Mouse (Mus musculus): Measurements from ENCODE around the gene Clybl.

Clybl gene

GRCm38 (mm10) chr14:122389684-122390370 lies 208.3 kb downstream of the Clybl start:
- DNase-seq = no peak

- DNase-seq = no peak
Measured at GRCm38 (mm10) chr14:122390935-122391334, 209.4 kb downstream of the Clybl start.

GRCm38 (mm10) chr14:122393119-122393518 lies 211.6 kb downstream of the Clybl start:
- no peak for DNase-seq

GRCm38 (mm10) chr14:122398676-122399075 lies 217.2 kb downstream of the Clybl start:
- no peak for DNase-seq

GRCm38 (mm10) chr14:122399906-122400305 lies 218.4 kb downstream of the Clybl start:
- DNase-seq = no peak

GRCm38 (mm10) chr14:122401886-122402285 lies 220.4 kb downstream of the Clybl start:
- DNase-seq = no peak

- DNase-seq = no peak
Measured at GRCm38 (mm10) chr14:122402716-122403258, 221.3 kb downstream of the Clybl start.

GRCm38 (mm10) chr14:122403422-122403940 lies 222.0 kb downstream of the Clybl start:
- no peak for DNase-seq

GRCm38 (mm10) chr14:122404596-122405154 lies 223.2 kb downstream of the Clybl start:
- no peak for DNase-seq

- DNase-seq = no peak
Measured at GRCm38 (mm10) chr14:122405236-122405635, 223.7 kb downstream of the Clybl start.

GRCm38 (mm10) chr14:122405897-122406540 lies 224.5 kb downstream of the Clybl start:
- DNase-seq = no peak

- DNase-seq = peak in 1 of 2 experiments; percentile 17
Measured at GRCm38 (mm10) chr14:122406541-122407219, 225.2 kb downstream of the Clybl start.

GRCm38 (mm10) chr14:122412841-122413541 lies 231.5 kb downstream of the Clybl start:
- DNase-seq = no peak

GRCm38 (mm10) chr14:122413542-122413928 lies 232.0 kb downstream of the Clybl start:
- DNase-seq = no peak

- no peak for DNase-seq
Measured at GRCm38 (mm10) chr14:122414786-122415185, 233.3 kb downstream of the Clybl start.

- DNase-seq = no peak
Measured at GRCm38 (mm10) chr14:122416166-122416771, 234.8 kb downstream of the Clybl start.

- DNase-seq = no peak
Measured at GRCm38 (mm10) chr14:122424441-122424840, 242.9 kb downstream of the Clybl start.

- no peak for DNase-seq
Measured at GRCm38 (mm10) chr14:122426529-122427203, 245.2 kb downstream of the Clybl start.

GRCm38 (mm10) chr14:122427204-122427560 lies 245.7 kb downstream of the Clybl start:
- DNase-seq = no peak

- no peak for DNase-seq
Measured at GRCm38 (mm10) chr14:122427654-122428053, 246.2 kb downstream of the Clybl start.

- no peak for DNase-seq
Measured at GRCm38 (mm10) chr14:122432558-122432957, 251.1 kb downstream of the Clybl start.

Data from kidney, postnatal 36 days (tissue).